Mouse (Mus musculus) small intestine, adult 2 months (tissue): Measurements from ENCODE around the gene Ccnb2.

Source experiments
- CTCF ChIP-seq: fragments of 200-500 bp; IDR thresholded peaks from 2 replicates; pipeline ENCODE4 v1.5.1; 2012; ENCODE audit warnings: low read depth, mild to moderate bottlenecking, control low read depth, inconsistent platforms, low read length, moderate library complexity, mixed read lengths; ENCODE audit not compliant: insufficient replicate concordance, insufficient read length; ENCODE audit errors: extremely low read depth
- POLR2A ChIP-seq: fragments of 200-500 bp; IDR thresholded peaks from 2 replicates; pipeline ENCODE4 v1.6.1; 2012; ENCODE audit warnings: low read depth, mild to moderate bottlenecking, control low read depth, inconsistent platforms, low read length, moderate library complexity

DNA sequence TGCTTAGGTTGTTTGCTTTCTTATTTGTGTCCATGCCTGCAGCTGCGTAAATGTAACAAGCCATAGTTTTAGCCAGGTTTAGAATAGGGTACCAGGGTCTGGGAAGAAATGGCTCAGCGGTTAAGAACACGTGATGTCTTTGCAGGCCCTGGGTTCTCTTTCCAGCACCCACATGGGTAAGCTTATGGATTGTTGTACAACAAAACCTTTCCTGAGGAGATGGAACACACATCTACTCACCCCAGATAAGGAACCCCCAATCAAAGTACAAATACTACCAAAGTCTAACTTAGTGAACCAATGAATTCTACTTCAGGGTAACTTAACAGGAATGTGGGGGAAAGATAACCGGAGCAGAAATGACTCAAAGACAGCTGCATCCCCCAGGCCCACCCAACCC, 36.9 kb downstream of the Ccnb2 start:
- TF ChIP-seq CTCF (no peak), POLR2A (no peak)
